Mouse (Mus musculus) kidney, embryonic 14.5 days (tissue): ENCODE measurements around the gene Slc9a3r2. TPM values are rescaled to one million over a fixed set of nuclear protein-coding genes. Genes with fewer than 3 reads are reported as not detected.
"Not testable (repeated sequence)": the region's sequence is repeated elsewhere in the genome, so short reads cannot be mapped to it uniquely, and the experiment has no call there.

Source experiments
- ATAC-seq: fragments of 200-750 bp; cut with Nextera tagmentation; 2 replicates; pipeline ENCODE4 v1.8.0; 2017; ENCODE audit warnings: moderate number of reproducible peaks, mild to moderate bottlenecking, moderate TSS enrichment, moderate library complexity; ENCODE audit not compliant: low FRiP score, low TSS enrichment
- H3K27ac ChIP-seq: fragments of 300-500 bp; sonication (generic); 2 replicates; pipeline ENCODE4 v1.5.1; 2014; ENCODE audit warnings: low read depth, mild to moderate bottlenecking, low read length, moderate library complexity, mixed read lengths
- H3K27me3 ChIP-seq: fragments of 300-500 bp; sonication (generic); 2 replicates; pipeline ENCODE4 v1.6.1; 2014; ENCODE audit warnings: mild to moderate bottlenecking, low read length; ENCODE audit not compliant: control insufficient read depth, insufficient read depth
- H3K36me3 ChIP-seq: fragments of 300-500 bp; sonication (generic); 2 replicates; pipeline ENCODE4 v1.6.1; 2014; ENCODE audit warnings: low read length, mixed read lengths; ENCODE audit not compliant: control insufficient read depth, insufficient read depth
- H3K4me1 ChIP-seq: fragments of 300-500 bp; sonication (generic); 2 replicates; pipeline ENCODE4 v1.6.1; 2014; ENCODE audit warnings: low read length, mixed read lengths; ENCODE audit not compliant: control insufficient read depth, insufficient read depth
- H3K4me2 ChIP-seq: fragments of 300-500 bp; sonication (generic); replicated peaks from 2 replicates; pipeline ENCODE4 v1.6.1; 2014; ENCODE audit warnings: low read depth, mild to moderate bottlenecking, low read length
- H3K4me3 ChIP-seq: fragments of 300-500 bp; sonication (generic); 2 replicates; pipeline ENCODE4 v1.5.1; 2014; ENCODE audit warnings: mild to moderate bottlenecking, low read length
- H3K9ac ChIP-seq: fragments of 300-500 bp; sonication (generic); 2 replicates; pipeline ENCODE4 v1.6.1; 2014; ENCODE audit warnings: low read depth, mild to moderate bottlenecking, low read length, moderate library complexity
- H3K9me3 ChIP-seq: fragments of 300-500 bp; sonication (generic); 2 replicates; pipeline ENCODE4 v1.6.1; 2016; ENCODE audit warnings: low read length; ENCODE audit not compliant: control insufficient read depth
- WGBS: fragments of 180-500 bp; shearing (Covaris S2); extraction: QIAGEN DNeasy Blood & Tissue Kit; methylation state at CpG from one replicate; pipeline ENCODE4 v1.1.7; 2014; 5-methylcytosine and 5-hydroxymethylcytosine counted together
- polyA plus RNA-seq: library from polyadenylated mRNA; unstranded; fragments of >200 nt; fragmentation: Nextera tagmentation; extraction: Ambion mirVana; gene quantifications from 2 replicates; pipeline ENCODE4 v1.2.1, GENCODE M21; 2014

Gene Slc9a3r2
- polyA plus RNA-seq, 1 experiment from 2014 or later = 95.5 TPM

- no peak for ATAC-seq
- Histone ChIP-seq H3K36me3 (no peaks in the 10 kb centered on the region; the same call in 1 of the 2 replicates), H3K27ac (peak overlapping the region; percentile 84; the same call in 1 of the 2 replicates), H3K27me3 (no peaks in the 10 kb centered on the region), H3K4me2 (peak overlapping the region; percentile 87), H3K4me1 (peaks cover 26% of the 10 kb centered on the region), H3K9ac (peak overlapping the region; percentile 97), H3K9me3 (no peaks in the 10 kb centered on the region), H3K4me3 (peak overlapping the region; percentile 98)
- WGBS = 9% methylated on average over 8 of the region's 8 CpGs
Observed at GRCm38 (mm10) chr17:24670246-24670844, 20.2 kb upstream of the Slc9a3r2 start.

GRCm38 (mm10) chr17:24669545-24670245, 19.6 kb upstream of the Slc9a3r2 start, which contains the start of gene Zfp598:
Gene Zfp598, plus strand, starts transcription at chr17:24669687.
- H3K4me2 ChIP-seq = peak within 1 kb of the TSS; percentile 87
- ATAC-seq = peak; percentile 98
- H3K36me3 ChIP-seq = no peaks in the 10 kb centered on the region; the same call in 1 of the 2 replicates
- H3K4me1 ChIP-seq = peaks cover 26% of the 10 kb centered on the region
- H3K9me3 ChIP-seq = no peaks in the 10 kb centered on the region
- WGBS = under 1% methylated on average over 77 of the region's 80 CpGs
- peak within 1 kb of the TSS; percentile 97 for H3K9ac ChIP-seq
- peak within 1 kb of the TSS; percentile 84 for H3K27ac ChIP-seq
- H3K4me3 ChIP-seq = peak within 1 kb of the TSS; percentile 98
- H3K27me3 ChIP-seq = no peaks in the 10 kb centered on the region

GRCm38 (mm10) chr17:24669214-24669544, 19.1 kb upstream of the Slc9a3r2 start:
- not testable (repeated sequence) for H3K27me3 ChIP-seq, ATAC-seq, H3K9me3 ChIP-seq, H3K36me3 ChIP-seq
- Histone ChIP-seq H3K4me2 (peak overlapping the region; percentile 87), H3K4me1 (peaks cover 26% of the 10 kb centered on the region), H3K27ac (peak overlapping the region; percentile 12), H3K9ac (peak overlapping the region; percentile 97), H3K4me3 (peak overlapping the region; percentile 98)
- WGBS = 13% methylated on average over 15 of the region's 15 CpGs

- Histone ChIP-seq H3K4me3 (no peak overlapping the region), H3K9ac (no peak overlapping the region), H3K9me3 (no peaks in the 10 kb centered on the region), H3K4me2 (no peak overlapping the region), H3K27ac (no peak overlapping the region), H3K4me1 (peaks cover 26% of the 10 kb centered on the region), H3K27me3 (0 out of 2 replicates have a peak, but pooled peaks cover 3% of the 10 kb centered on the region), H3K36me3 (no peaks in the 10 kb centered on the region)
- WGBS = 25% methylated on average over 6 of the region's 6 CpGs
- no peak; the same call in 1 of the 2 replicates for ATAC-seq
Observed at GRCm38 (mm10) chr17:24667416-24667815, 17.3 kb upstream of the Slc9a3r2 start.

- H3K27ac ChIP-seq, ATAC-seq: not testable (repeated sequence)
Observed at GRCm38 (mm10) chr17:24667011-24667410, 16.9 kb upstream of the Slc9a3r2 start.

GRCm38 (mm10) chr17:24658017-24658758, 8.1 kb upstream of the Slc9a3r2 start, which contains the start of gene Npw:
Gene Npw, minus strand, starts transcription at chr17:24658457.
- Histone ChIP-seq H3K4me3 (peak within 1 kb of the TSS; percentile 48), H3K9ac (peak within 1 kb of the TSS; percentile 57), H3K27ac (no peak within 1 kb of the TSS), H3K27me3 (peaks cover 30% of the 10 kb centered on the region), H3K36me3 (no peaks in the 10 kb centered on the region), H3K4me2 (peak within 1 kb of the TSS; percentile 77), H3K9me3 (no peaks in the 10 kb centered on the region), H3K4me1 (no peaks in the 10 kb centered on the region)
- peak; percentile 29 for ATAC-seq
- 1% methylated on average over 47 of the region's 47 CpGs for whole genome bisulfite sequencing

More at GRCm38 (mm10) chr17:24667011-24667410, 16.9 kb upstream of the Slc9a3r2 start:
- not testable (repeated sequence) for H3K36me3 ChIP-seq, H3K27me3 ChIP-seq, H3K9ac ChIP-seq, H3K4me3 ChIP-seq, H3K9me3 ChIP-seq, H3K4me2 ChIP-seq
- WGBS = 70% methylated on average over 7 of the region's 7 CpGs
- H3K4me1 ChIP-seq = peaks cover 22% of the 10 kb centered on the region

- Histone ChIP-seq H3K4me1 (peaks cover 5% of the 10 kb centered on the region; the same call in 1 of the 2 replicates), H3K4me3 (no peak overlapping the region), H3K9ac (no peak overlapping the region), H3K27ac (no peak overlapping the region), H3K36me3 (no peaks in the 10 kb centered on the region), H3K4me2 (no peak overlapping the region), H3K9me3 (no peaks in the 10 kb centered on the region), H3K27me3 (peaks cover 24% of the 10 kb centered on the region)
- no peak for ATAC-seq
- 73% methylated on average over 4 of the region's 4 CpGs for WGBS
Observed at GRCm38 (mm10) chr17:24654969-24655368, 4.8 kb upstream of the Slc9a3r2 start.

- Histone ChIP-seq H3K9me3 (no peaks in the 10 kb centered on the region), H3K4me1 (peaks cover 10% of the 10 kb centered on the region), H3K4me3 (peak overlapping the region; percentile 28), H3K36me3 (no peaks in the 10 kb centered on the region), H3K9ac (no peak overlapping the region), H3K27me3 (peaks cover 23% of the 10 kb centered on the region), H3K4me2 (peak overlapping the region; percentile 53), H3K27ac (no peak overlapping the region)
- WGBS = 4% methylated on average over 19 of the region's 19 CpGs
- peak; percentile 66 for ATAC-seq
Observed at GRCm38 (mm10) chr17:24653967-24654710, 4.0 kb upstream of the Slc9a3r2 start.
